Mouse (Mus musculus) heart, embryonic 12.5 days (tissue): ENCODE results near the gene St6galnac3. TPM values are rescaled to one million over a fixed set of nuclear protein-coding genes. Genes with fewer than 3 reads are reported as not detected.

Source experiments
- ATAC-seq: fragments of 200-750 bp; cut with Nextera tagmentation; 2 replicates; pipeline ENCODE4 v1.8.0; 2017; ENCODE audit warnings: moderate TSS enrichment, moderate library complexity; ENCODE audit not compliant: insufficient number of reproducible peaks, low FRiP score
- H3K27ac ChIP-seq: fragments of 300-500 bp; sonication (generic); 2 replicates; pipeline ENCODE4 v1.5.1; 2016; ENCODE audit warnings: mild to moderate bottlenecking, moderate library complexity; ENCODE audit not compliant: poor library complexity, severe bottlenecking
- H3K27me3 ChIP-seq: fragments of 300-500 bp; sonication (generic); replicated peaks from 2 replicates; pipeline ENCODE4 v1.6.1; 2016; ENCODE audit warnings: mild to moderate bottlenecking, moderate library complexity
- H3K36me3 ChIP-seq: fragments of 300-500 bp; sonication (generic); 2 replicates; pipeline ENCODE4 v1.6.1; 2016; ENCODE audit warnings: mild to moderate bottlenecking, moderate library complexity
- H3K4me1 ChIP-seq: fragments of 300-500 bp; sonication (generic); replicated peaks from 2 replicates; pipeline ENCODE4 v1.6.1; 2016; ENCODE audit warnings: mild to moderate bottlenecking
- H3K4me2 ChIP-seq: fragments of 300-500 bp; sonication (generic); 2 replicates; pipeline ENCODE4 v1.6.1; 2016; ENCODE audit warnings: mild to moderate bottlenecking, moderate library complexity
- H3K4me3 ChIP-seq: fragments of 300-500 bp; sonication (generic); 2 replicates; pipeline ENCODE4 v1.5.1; 2016; ENCODE audit warnings: mild to moderate bottlenecking
- H3K9ac ChIP-seq: fragments of 300-500 bp; sonication (generic); 2 replicates; pipeline ENCODE4 v1.6.1; 2016; ENCODE audit warnings: mild to moderate bottlenecking, moderate library complexity
- H3K9me3 ChIP-seq: fragments of 300-500 bp; sonication (generic); replicated peaks from 2 replicates; pipeline ENCODE4 v1.6.1; 2016; ENCODE audit warnings: mild to moderate bottlenecking, moderate library complexity
- WGBS: fragments of 180-500 bp; shearing (Covaris S2); methylation state at CpG from one replicate; pipeline ENCODE4 v1.1.7; 2016; 5-methylcytosine and 5-hydroxymethylcytosine counted together
- polyA plus RNA-seq: library from polyadenylated mRNA; unstranded; fragments of >200 nt; fragmentation: Nextera tagmentation; extraction: Ambion mirVana; gene quantifications from 2 replicates; pipeline ENCODE4 v1.2.1, GENCODE M21; 2016

Gene St6galnac3
- polyA plus RNA-seq, 1 experiment from 2014 or later: 27.0 TPM

DNA sequence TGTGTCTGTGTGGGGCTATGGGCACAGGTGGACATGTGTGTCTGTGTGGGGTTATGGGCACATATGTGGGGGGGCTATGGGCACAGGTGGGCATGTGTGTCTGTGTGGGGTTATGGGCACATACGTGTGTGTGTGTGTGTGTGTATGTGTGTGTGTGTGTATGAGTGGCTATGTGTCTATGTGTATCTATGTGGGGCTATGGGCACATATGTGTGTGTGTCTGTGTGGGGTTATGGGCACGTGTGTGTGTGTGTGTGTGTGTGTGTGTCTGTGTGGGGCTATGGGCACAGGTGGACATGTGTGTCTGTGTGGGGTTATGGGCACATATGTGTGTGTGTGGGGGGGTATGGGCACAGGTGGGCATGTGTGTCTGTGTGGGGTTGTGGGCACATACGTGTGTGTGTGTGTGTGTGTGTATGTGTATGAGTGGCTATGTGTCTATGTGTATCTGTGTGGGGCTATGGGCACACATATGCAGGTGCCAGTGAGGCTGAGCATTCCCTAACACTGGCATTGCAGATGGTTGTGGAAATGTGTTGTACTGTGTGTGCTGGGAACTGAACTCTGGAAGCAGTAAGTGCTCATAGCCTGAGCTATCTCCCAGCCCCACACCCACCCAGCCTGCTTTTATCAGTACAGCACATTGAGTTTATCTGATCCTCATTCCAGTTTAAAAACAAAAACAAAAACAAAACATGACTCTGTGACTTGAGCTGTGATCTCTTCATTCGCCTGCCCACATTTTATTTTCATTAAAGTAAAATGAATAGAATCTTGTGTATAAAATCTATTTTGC, 8.6 kb upstream of the St6galnac3 start:
- ATAC-seq: peak; percentile 92
- H3K27me3 ChIP-seq: 0 out of 2 replicates have a peak, but pooled peaks cover 3% of the 10 kb centered on the region
- no peak overlapping the region for H3K27ac ChIP-seq
- no peaks in the 10 kb centered on the region for H3K9me3 ChIP-seq
- H3K4me3 ChIP-seq: no peak overlapping the region
- WGBS: 85% methylated on average over 4 of the region's 4 CpGs
- H3K4me1 ChIP-seq: peaks cover 35% of the 10 kb centered on the region
- H3K4me2 ChIP-seq: no peak overlapping the region
- no peak overlapping the region for H3K9ac ChIP-seq
- H3K36me3 ChIP-seq: no peaks in the 10 kb centered on the region

GRCm38 (mm10) chr3:153732749-153733148, 7.8 kb upstream of the St6galnac3 start:
- H3K4me1 ChIP-seq: peaks cover 34% of the 10 kb centered on the region
- H3K27ac ChIP-seq: no peak overlapping the region
- H3K4me3 ChIP-seq: no peak overlapping the region
- H3K9me3 ChIP-seq: no peaks in the 10 kb centered on the region
- no peak overlapping the region for H3K9ac ChIP-seq
- H3K36me3 ChIP-seq: no peaks in the 10 kb centered on the region
- 0 out of 2 replicates have a peak, but pooled peaks cover 3% of the 10 kb centered on the region for H3K27me3 ChIP-seq
- ATAC-seq: no peak
- no peak overlapping the region for H3K4me2 ChIP-seq
- WGBS: 20% methylated on average over 6 of the region's 6 CpGs

GRCm38 (mm10) chr3:153732035-153732434, 7.1 kb upstream of the St6galnac3 start:
- 0 out of 2 replicates have a peak, but pooled peaks cover 3% of the 10 kb centered on the region for H3K27me3 ChIP-seq
- 57% methylated on average over 6 of the region's 6 CpGs for WGBS
- ATAC-seq: no peak
- H3K9ac ChIP-seq: no peak overlapping the region
- H3K9me3 ChIP-seq: no peaks in the 10 kb centered on the region
- H3K27ac ChIP-seq: no peak overlapping the region
- H3K36me3 ChIP-seq: no peaks in the 10 kb centered on the region
- peaks cover 29% of the 10 kb centered on the region for H3K4me1 ChIP-seq
- H3K4me2 ChIP-seq: no peak overlapping the region
- no peak overlapping the region for H3K4me3 ChIP-seq

DNA sequence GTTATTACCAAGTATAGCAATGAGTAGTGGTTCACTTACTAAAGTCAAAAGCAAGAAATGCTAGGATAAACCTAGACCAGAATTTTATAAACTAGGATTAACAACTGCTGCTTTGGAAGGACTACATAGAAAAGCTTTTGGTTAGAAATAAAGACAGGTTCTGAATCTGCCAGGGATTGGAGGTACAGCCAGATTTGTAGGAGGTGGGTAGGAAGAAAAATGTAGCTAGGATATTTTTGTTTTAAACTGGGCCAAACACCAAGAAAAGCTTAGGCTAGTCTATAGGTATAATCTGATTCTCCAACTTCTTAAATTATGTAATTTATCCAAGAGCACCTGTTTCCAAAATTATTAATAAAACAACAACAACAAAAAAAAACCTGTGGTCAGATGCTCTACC, 3.6 kb upstream of the St6galnac3 start:
- no peak for ATAC-seq
- no peaks in the 10 kb centered on the region for H3K9me3 ChIP-seq
- no peak overlapping the region for H3K27ac ChIP-seq
- no peaks in the 10 kb centered on the region for H3K36me3 ChIP-seq
- H3K9ac ChIP-seq: no peak overlapping the region
- H3K27me3 ChIP-seq: peaks cover 3% of the 10 kb centered on the region; the same call in 1 of the 2 replicates
- no peak overlapping the region for H3K4me3 ChIP-seq
- peaks cover 24% of the 10 kb centered on the region for H3K4me1 ChIP-seq
- H3K4me2 ChIP-seq: no peak overlapping the region

DNA sequence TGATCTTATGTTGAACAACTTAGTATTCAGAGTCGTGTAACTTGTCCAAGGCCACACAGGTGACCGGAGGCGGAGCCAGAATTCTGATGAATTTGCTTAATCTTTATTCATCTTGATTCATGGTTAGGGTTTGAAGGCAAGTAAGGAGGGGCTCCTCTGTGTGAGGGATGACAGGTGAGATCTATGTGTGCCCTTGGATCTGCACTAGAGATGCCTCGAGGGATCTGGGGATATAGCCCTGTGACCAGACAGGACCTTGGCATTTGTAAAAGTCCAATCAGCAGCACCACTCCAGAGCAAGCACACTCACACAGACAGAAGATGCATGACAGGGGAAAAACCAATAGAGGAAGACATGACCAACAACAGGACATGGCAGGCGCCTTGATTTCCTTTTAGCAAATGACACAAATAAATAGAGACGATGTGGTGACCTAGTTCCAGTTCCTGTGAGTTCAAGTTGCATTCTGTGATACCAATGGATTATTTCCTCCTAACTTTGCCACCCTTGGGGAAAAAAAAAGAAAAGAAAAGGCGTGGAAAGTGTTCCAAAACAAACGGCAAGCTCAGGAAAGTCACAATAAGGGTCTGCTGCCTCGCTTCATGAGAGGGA, 1.4 kb downstream of the St6galnac3 start:
- ATAC-seq: no peak
- peak overlapping the region; percentile 91 for H3K4me2 ChIP-seq
- H3K36me3 ChIP-seq: no peaks in the 10 kb centered on the region
- no peaks in the 10 kb centered on the region for H3K9me3 ChIP-seq
- H3K9ac ChIP-seq: peak overlapping the region; percentile 74
- peaks cover 6% of the 10 kb centered on the region; the same call in 1 of the 2 replicates for H3K27me3 ChIP-seq
- 67% methylated on average over 9 of the region's 9 CpGs for WGBS
- H3K4me3 ChIP-seq: peak overlapping the region; percentile 71
- H3K27ac ChIP-seq: peak overlapping the region; percentile 63; the same call in 1 of the 2 replicates
- H3K4me1 ChIP-seq: peaks cover 28% of the 10 kb centered on the region

DNA sequence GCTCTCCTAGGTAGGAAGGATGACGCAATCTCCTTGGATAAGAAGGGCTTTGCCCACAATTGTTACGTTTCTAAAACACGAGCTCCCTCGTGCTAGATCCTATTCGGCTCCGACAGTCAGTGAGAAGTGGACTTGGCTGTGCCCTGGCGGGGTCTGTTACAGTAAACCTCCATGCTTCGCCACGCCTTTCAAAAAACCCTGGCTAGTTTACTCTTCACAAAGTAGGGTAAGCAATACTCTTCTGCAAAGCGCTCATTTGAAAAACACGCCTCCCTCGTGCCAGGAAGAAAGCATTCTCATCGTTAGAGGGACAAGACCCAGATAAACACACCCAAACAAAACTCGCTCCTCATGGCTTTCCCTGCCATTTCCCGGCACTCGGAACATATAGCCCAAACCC, 3.4 kb downstream of the St6galnac3 start:
- Histone ChIP-seq H3K9me3 (no peaks in the 10 kb centered on the region), H3K27ac (peak overlapping the region; percentile 32; the same call in 1 of the 2 replicates), H3K4me3 (peak overlapping the region; percentile 2; the same call in 1 of the 2 replicates), H3K36me3 (no peaks in the 10 kb centered on the region), H3K27me3 (peaks cover 6% of the 10 kb centered on the region; the same call in 1 of the 2 replicates), H3K4me2 (peak overlapping the region; percentile 41), H3K9ac (no peak overlapping the region), H3K4me1 (peaks cover 46% of the 10 kb centered on the region)
- ATAC-seq: no peak
- WGBS: 68% methylated on average over 16 of the region's 16 CpGs

DNA sequence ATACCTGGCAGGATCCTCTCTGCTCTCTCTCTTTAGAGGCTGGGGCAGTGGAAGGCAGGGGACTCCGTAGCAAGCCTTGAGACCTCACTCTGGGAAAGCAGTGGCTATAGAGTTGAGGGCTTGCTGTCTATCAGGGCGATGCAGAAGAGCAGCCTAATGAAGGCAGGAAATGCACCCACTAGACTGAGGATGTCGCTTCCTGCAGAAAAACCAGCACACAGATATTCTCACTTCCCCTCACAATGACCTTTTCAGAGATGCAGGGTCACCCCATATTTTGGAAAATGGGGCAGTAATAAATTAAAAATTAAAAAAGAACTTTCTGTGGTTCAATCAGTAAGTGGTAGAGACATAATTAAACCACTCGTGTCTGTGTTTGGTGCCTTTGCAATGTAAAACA, 4.1 kb downstream of the St6galnac3 start:
- H3K4me3 ChIP-seq: peak overlapping the region; percentile 2; the same call in 1 of the 2 replicates
- WGBS: 59% methylated on average over 4 of the region's 4 CpGs

DNA sequence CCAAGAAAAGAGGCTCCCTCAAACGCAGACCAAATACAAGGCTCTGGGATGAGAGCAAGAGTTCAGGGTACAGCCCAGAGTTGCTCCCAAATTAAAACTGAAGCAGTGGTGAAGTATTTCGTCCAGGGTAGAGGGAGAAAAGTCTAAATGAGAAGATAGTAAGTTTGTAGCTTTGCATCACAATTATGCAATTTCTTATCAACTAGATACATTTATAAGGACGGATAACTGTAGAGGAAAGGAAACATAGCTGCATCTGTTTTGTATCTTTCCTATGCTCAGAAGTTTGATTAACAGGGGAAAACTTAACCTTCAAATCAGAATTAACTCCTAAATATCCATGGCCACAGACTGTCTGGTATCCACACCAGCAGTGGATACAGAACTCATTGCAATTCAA, 4.7 kb downstream of the St6galnac3 start:
- H3K9ac ChIP-seq: peak overlapping the region; percentile 29; the same call in 1 of the 2 replicates
- H3K27ac ChIP-seq: peak overlapping the region; percentile 46
- H3K9me3 ChIP-seq: no peaks in the 10 kb centered on the region
- 37% methylated on average over 3 of the region's 3 CpGs for WGBS
- peak overlapping the region; percentile 46 for H3K4me2 ChIP-seq
- no peaks in the 10 kb centered on the region for H3K36me3 ChIP-seq
- H3K4me1 ChIP-seq: peaks cover 53% of the 10 kb centered on the region
- no peak for ATAC-seq
- no peak overlapping the region for H3K4me3 ChIP-seq
- H3K27me3 ChIP-seq: peaks cover 6% of the 10 kb centered on the region; the same call in 1 of the 2 replicates

More for the DNA sequence above, 4.1 kb downstream of the St6galnac3 start:
- Histone ChIP-seq H3K4me1 (peaks cover 49% of the 10 kb centered on the region), H3K9me3 (no peaks in the 10 kb centered on the region), H3K36me3 (no peaks in the 10 kb centered on the region), H3K27me3 (peaks cover 6% of the 10 kb centered on the region; the same call in 1 of the 2 replicates), H3K4me2 (peak overlapping the region; percentile 41), H3K9ac (no peak overlapping the region), H3K27ac (0 out of 2 replicates have a peak overlapping the region, but pooled peaks have one; percentile 32)
- no peak for ATAC-seq

DNA sequence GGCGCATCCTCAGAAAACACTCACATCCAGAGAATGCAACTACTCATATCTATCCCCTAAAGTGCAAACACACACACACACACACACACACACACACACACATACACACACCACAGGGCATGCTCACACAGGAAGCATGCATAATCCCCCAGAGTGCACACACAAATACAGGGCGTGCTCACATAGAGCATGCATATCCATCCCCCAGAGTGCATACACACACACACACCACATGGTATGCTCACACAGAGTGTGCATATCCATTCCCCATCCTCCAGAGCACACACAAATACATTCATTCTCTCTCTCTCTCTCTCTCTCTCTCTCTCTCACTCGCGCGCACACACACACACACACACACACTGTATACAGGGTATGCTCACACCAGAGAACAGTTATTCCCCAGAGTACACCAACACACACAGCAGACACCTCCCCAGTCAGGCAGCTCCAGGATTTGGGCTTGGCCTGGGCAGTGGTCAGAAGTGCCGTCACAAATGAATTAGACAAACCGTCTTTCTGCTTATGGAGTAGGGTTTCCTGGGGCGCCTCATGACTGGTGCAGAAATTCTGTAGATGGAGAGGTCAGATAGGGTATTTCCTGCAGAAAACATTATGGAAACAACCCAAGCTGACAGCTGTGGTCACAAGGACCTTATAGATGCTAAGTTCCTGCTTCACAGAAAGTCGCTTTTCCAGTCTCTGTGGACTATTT, 5.6 kb downstream of the St6galnac3 start:
- peak overlapping the region; percentile 46 for H3K4me2 ChIP-seq
- WGBS: 63% methylated on average over 9 of the region's 9 CpGs
- H3K27ac ChIP-seq: peak overlapping the region; percentile 46; the same call in 1 of the 2 replicates
- H3K36me3 ChIP-seq: no peaks in the 10 kb centered on the region
- H3K9me3 ChIP-seq: no peaks in the 10 kb centered on the region
- peak; percentile 40 for ATAC-seq
- H3K4me1 ChIP-seq: peaks cover 52% of the 10 kb centered on the region
- peaks cover 6% of the 10 kb centered on the region; the same call in 1 of the 2 replicates for H3K27me3 ChIP-seq
- no peak overlapping the region for H3K4me3 ChIP-seq
- H3K9ac ChIP-seq: peak overlapping the region; percentile 29; the same call in 1 of the 2 replicates

- whole genome bisulfite sequencing: 46% methylated on average over 8 of the region's 8 CpGs
- 0 out of 2 replicates have a peak, but pooled peaks cover 5% of the 10 kb centered on the region for H3K9me3 ChIP-seq
- H3K27me3 ChIP-seq: peaks cover 6% of the 10 kb centered on the region; the same call in 1 of the 2 replicates
- H3K9ac ChIP-seq: no peak overlapping the region
- no peaks in the 10 kb centered on the region for H3K36me3 ChIP-seq
- H3K4me1 ChIP-seq: peaks cover 49% of the 10 kb centered on the region
- no peak overlapping the region for H3K4me3 ChIP-seq
- H3K27ac ChIP-seq: no peak overlapping the region
- peak overlapping the region; percentile 46 for H3K4me2 ChIP-seq
- no peak for ATAC-seq
Observed at GRCm38 (mm10) chr3:153718724-153719123, 6.2 kb downstream of the St6galnac3 start.
